Mouse (Mus musculus) adrenal gland, postnatal 25 days (tissue): ENCODE data around the gene Cmtm5. TPM values are rescaled to one million over a fixed set of nuclear protein-coding genes. Genes with fewer than 3 reads are reported as not detected.
"Not testable (repeated sequence)": the region's sequence is repeated elsewhere in the genome, so short reads cannot be mapped to it uniquely, and the experiment has no call there.

Experiments
- DNase-seq: peaks from one replicate; pipeline ENCODE4 v3.0.0; 2021; ENCODE audit warnings: mixed read lengths
- total RNA-seq: library from RNA; stranded (reverse); gene quantifications from 2 replicates; pipeline ENCODE4 v1.2.3, GENCODE M21; 2021

Gene Cmtm5
- total RNA-seq, 1 experiment from 2014 or later, result 0.49 TPM

- no peak for DNase-seq
Measured at GRCm38 (mm10) chr14:54932645-54933150, 3.4 kb upstream of the Cmtm5 start, which contains the start of gene Il25. Gene Il25, plus strand, starts transcription at chr14:54932695.

- DNase-seq, result no peak
Measured at GRCm38 (mm10) chr14:54936831-54937160, 735 bp downstream of the Cmtm5 start.

GRCm38 (mm10) chr14:54937361-54938182, 1.5 kb downstream of the Cmtm5 start:
- no peak for DNase-seq

GRCm38 (mm10) chr14:54938431-54939219, 2.6 kb downstream of the Cmtm5 start:
- no peak for DNase-seq

- peak; percentile 57 for DNase-seq
Measured at GRCm38 (mm10) chr14:54939434-54940175, 3.5 kb downstream of the Cmtm5 start.

GRCm38 (mm10) chr14:54940176-54940530, 4.1 kb downstream of the Cmtm5 start:
- DNase-seq, result no peak

GRCm38 (mm10) chr14:54941024-54941978, 5.2 kb downstream of the Cmtm5 start:
- no peak for DNase-seq

GRCm38 (mm10) chr14:54942479-54942878, 6.4 kb downstream of the Cmtm5 start:
- no peak for DNase-seq

- DNase-seq, result no peak
Measured at GRCm38 (mm10) chr14:54943971-54944370, 7.9 kb downstream of the Cmtm5 start.

- DNase-seq, result no peak
Measured at GRCm38 (mm10) chr14:54944939-54945338, 8.9 kb downstream of the Cmtm5 start.

- DNase-seq, result no peak
Measured at GRCm38 (mm10) chr14:54945975-54946704, 10.1 kb downstream of the Cmtm5 start.

GRCm38 (mm10) chr14:54947008-54947407, 10.9 kb downstream of the Cmtm5 start:
- not testable (repeated sequence) for DNase-seq

- no peak for DNase-seq
Measured at GRCm38 (mm10) chr14:54948781-54949180, 12.7 kb downstream of the Cmtm5 start.

- DNase-seq, result no peak
Measured at GRCm38 (mm10) chr14:54950493-54950892, 14.4 kb downstream of the Cmtm5 start.

- DNase-seq, result no peak
Measured at GRCm38 (mm10) chr14:54951587-54951986, 15.5 kb downstream of the Cmtm5 start.

- no peak for DNase-seq
Measured at GRCm38 (mm10) chr14:54953664-54954206, 17.7 kb downstream of the Cmtm5 start.

- no peak for DNase-seq
Measured at GRCm38 (mm10) chr14:54954474-54954873, 18.4 kb downstream of the Cmtm5 start.

GRCm38 (mm10) chr14:54955481-54955880, 19.4 kb downstream of the Cmtm5 start:
- DNase-seq, result no peak

GRCm38 (mm10) chr14:54956533-54956932, 20.5 kb downstream of the Cmtm5 start:
- DNase-seq, result no peak

GRCm38 (mm10) chr14:54958503-54958902, 22.4 kb downstream of the Cmtm5 start:
- no peak for DNase-seq
